Mouse (Mus musculus) embryonic facial prominence, embryonic 13.5 days (tissue): ENCODE data around the gene Edn1. TPM values are rescaled to one million over a fixed set of nuclear protein-coding genes. Genes with fewer than 3 reads are reported as not detected.

Source experiments
- ATAC-seq: fragments of 200-750 bp; cut with Nextera tagmentation; 2 replicates; pipeline ENCODE4 v1.8.0; 2017; ENCODE audit warnings: low read depth; ENCODE audit not compliant: insufficient number of reproducible peaks, insufficient read depth, low FRiP score, low TSS enrichment
- H3K27ac ChIP-seq: fragments of 300-500 bp; sonication (generic); 2 replicates; pipeline ENCODE4 v1.5.1; 2015; ENCODE audit warnings: moderate library complexity, mild to moderate bottlenecking, inconsistent platforms
- H3K27me3 ChIP-seq: fragments of 300-500 bp; sonication (generic); 2 replicates; pipeline ENCODE4 v1.6.1; 2015; ENCODE audit warnings: mild to moderate bottlenecking, inconsistent platforms
- H3K36me3 ChIP-seq: fragments of 300-500 bp; sonication (generic); 2 replicates; pipeline ENCODE4 v1.6.1; 2015; ENCODE audit warnings: mild to moderate bottlenecking, inconsistent platforms
- H3K4me1 ChIP-seq: fragments of 300-500 bp; sonication (generic); 2 replicates; pipeline ENCODE4 v1.6.1; 2015; ENCODE audit warnings: inconsistent platforms
- H3K4me2 ChIP-seq: fragments of 300-500 bp; sonication (generic); 2 replicates; pipeline ENCODE4 v1.6.1; 2015; ENCODE audit warnings: moderate library complexity, mild to moderate bottlenecking, inconsistent platforms
- H3K4me3 ChIP-seq: fragments of 300-500 bp; sonication (generic); 2 replicates; pipeline ENCODE4 v1.5.1; 2015; ENCODE audit warnings: mild to moderate bottlenecking, inconsistent platforms
- H3K9ac ChIP-seq: fragments of 300-500 bp; sonication (generic); 2 replicates; pipeline ENCODE4 v1.6.1; 2015; ENCODE audit warnings: mild to moderate bottlenecking, inconsistent platforms
- H3K9me3 ChIP-seq: fragments of 300-500 bp; sonication (generic); 2 replicates; pipeline ENCODE4 v1.6.1; 2016; ENCODE audit warnings: inconsistent platforms
- WGBS: fragments of 180-500 bp; shearing (Covaris S2); methylation state at CpG from one replicate; pipeline ENCODE4 v1.1.7; 2015; ENCODE audit warnings: mixed read lengths; 5-methylcytosine and 5-hydroxymethylcytosine counted together
- polyA plus RNA-seq: library from polyadenylated mRNA; unstranded; fragments of >200 nt; fragmentation: Nextera tagmentation; extraction: Ambion mirVana; gene quantifications from 2 replicates; pipeline ENCODE4 v1.2.1, GENCODE M21; 2015

Edn1 gene
- polyA plus RNA-seq, 1 experiment from 2014 or later: 3.6 TPM

- Histone ChIP-seq H3K9me3 (peaks cover 7% of the 10 kb centered on the region; the same call in 1 of the 2 replicates), H3K4me3 (no peak overlapping the region), H3K4me2 (no peak overlapping the region), H3K4me1 (no peaks in the 10 kb centered on the region), H3K9ac (no peak overlapping the region), H3K36me3 (no peaks in the 10 kb centered on the region), H3K27me3 (no peaks in the 10 kb centered on the region), H3K27ac (no peak overlapping the region)
- 67% methylated on average over 2 of the region's 2 CpGs for WGBS
- no peak for ATAC-seq
These were observed 27.3 kb downstream of the Edn1 start for GRCm38 (mm10) chr13:42328576-42328975.

- Histone ChIP-seq H3K4me1 (no peaks in the 10 kb centered on the region), H3K9ac (no peak overlapping the region), H3K27me3 (no peaks in the 10 kb centered on the region), H3K4me3 (no peak overlapping the region), H3K4me2 (no peak overlapping the region), H3K27ac (no peak overlapping the region), H3K36me3 (no peaks in the 10 kb centered on the region), H3K9me3 (peaks cover 7% of the 10 kb centered on the region; the same call in 1 of the 2 replicates)
- no peak for ATAC-seq
- WGBS: 88% methylated on average over 2 of the region's 2 CpGs
These were observed 29.8 kb downstream of the Edn1 start for GRCm38 (mm10) chr13:42331104-42331503.

GRCm38 (mm10) chr13:42334981-42335380 lies 33.7 kb downstream of the Edn1 start:
- Histone ChIP-seq H3K4me1 (no peaks in the 10 kb centered on the region), H3K9me3 (no peaks in the 10 kb centered on the region), H3K36me3 (no peaks in the 10 kb centered on the region), H3K4me2 (no peak overlapping the region), H3K27ac (no peak overlapping the region), H3K4me3 (no peak overlapping the region), H3K27me3 (no peaks in the 10 kb centered on the region), H3K9ac (no peak overlapping the region)
- WGBS: 87% methylated on average over 3 of the region's 3 CpGs
- no peak for ATAC-seq

GRCm38 (mm10) chr13:42336414-42336813 lies 35.1 kb downstream of the Edn1 start:
- ATAC-seq: no peak
- H3K4me2 ChIP-seq: no peak overlapping the region
- H3K9ac ChIP-seq: no peak overlapping the region
- H3K9me3 ChIP-seq: no peaks in the 10 kb centered on the region
- no peaks in the 10 kb centered on the region for H3K36me3 ChIP-seq
- H3K4me1 ChIP-seq: no peaks in the 10 kb centered on the region
- H3K27ac ChIP-seq: no peak overlapping the region
- 66% methylated on average over 4 of the region's 4 CpGs for WGBS
- H3K4me3 ChIP-seq: no peak overlapping the region
- no peaks in the 10 kb centered on the region for H3K27me3 ChIP-seq

- H3K4me1 ChIP-seq: no peaks in the 10 kb centered on the region
- no peaks in the 10 kb centered on the region for H3K36me3 ChIP-seq
- ATAC-seq: no peak
- no peak overlapping the region for H3K9ac ChIP-seq
- no peak overlapping the region for H3K4me3 ChIP-seq
- no peak overlapping the region for H3K27ac ChIP-seq
- WGBS: 80% methylated on average over 2 of the region's 2 CpGs
- H3K4me2 ChIP-seq: no peak overlapping the region
- H3K9me3 ChIP-seq: no peaks in the 10 kb centered on the region
- no peaks in the 10 kb centered on the region for H3K27me3 ChIP-seq
These were observed 35.8 kb downstream of the Edn1 start for GRCm38 (mm10) chr13:42337072-42337471.

GRCm38 (mm10) chr13:42339466-42339865 lies 38.2 kb downstream of the Edn1 start:
- no peak for ATAC-seq
- H3K4me2 ChIP-seq: no peak overlapping the region
- H3K4me1 ChIP-seq: no peaks in the 10 kb centered on the region
- no peak overlapping the region for H3K9ac ChIP-seq
- H3K36me3 ChIP-seq: no peaks in the 10 kb centered on the region
- no peak overlapping the region for H3K27ac ChIP-seq
- 64% methylated on average over 2 of the region's 2 CpGs for WGBS
- H3K9me3 ChIP-seq: no peaks in the 10 kb centered on the region
- H3K4me3 ChIP-seq: no peak overlapping the region
- H3K27me3 ChIP-seq: no peaks in the 10 kb centered on the region

GRCm38 (mm10) chr13:42341871-42342532 lies 40.7 kb downstream of the Edn1 start:
- Histone ChIP-seq H3K9me3 (no peaks in the 10 kb centered on the region), H3K4me1 (no peaks in the 10 kb centered on the region), H3K36me3 (no peaks in the 10 kb centered on the region), H3K4me2 (no peak overlapping the region), H3K27me3 (no peaks in the 10 kb centered on the region), H3K27ac (no peak overlapping the region), H3K4me3 (no peak overlapping the region), H3K9ac (no peak overlapping the region)
- no peak for ATAC-seq
- 73% methylated on average over 2 of the region's 2 CpGs for WGBS

GRCm38 (mm10) chr13:42345439-42345838 lies 44.2 kb downstream of the Edn1 start:
- no peak for ATAC-seq
- Histone ChIP-seq H3K4me2 (no peak overlapping the region), H3K4me3 (no peak overlapping the region), H3K27me3 (no peaks in the 10 kb centered on the region), H3K4me1 (no peaks in the 10 kb centered on the region), H3K9ac (no peak overlapping the region), H3K27ac (no peak overlapping the region), H3K36me3 (no peaks in the 10 kb centered on the region), H3K9me3 (no peaks in the 10 kb centered on the region)
- 85% methylated on average over 7 of the region's 7 CpGs for WGBS

- Histone ChIP-seq H3K27ac (no peak overlapping the region), H3K4me1 (no peaks in the 10 kb centered on the region), H3K9ac (no peak overlapping the region), H3K4me3 (no peak overlapping the region), H3K9me3 (no peaks in the 10 kb centered on the region), H3K36me3 (no peaks in the 10 kb centered on the region), H3K4me2 (no peak overlapping the region), H3K27me3 (no peaks in the 10 kb centered on the region)
- ATAC-seq: no peak
- WGBS: 52% methylated on average over 7 of the region's 7 CpGs
These were observed 45.1 kb downstream of the Edn1 start for GRCm38 (mm10) chr13:42346414-42346813.

- Histone ChIP-seq H3K27ac (no peak overlapping the region), H3K4me3 (no peak overlapping the region), H3K4me1 (no peaks in the 10 kb centered on the region), H3K9ac (no peak overlapping the region), H3K36me3 (no peaks in the 10 kb centered on the region), H3K4me2 (no peak overlapping the region), H3K9me3 (no peaks in the 10 kb centered on the region), H3K27me3 (no peaks in the 10 kb centered on the region)
- 77% methylated on average over 7 of the region's 7 CpGs for WGBS
- ATAC-seq: no peak
These were observed 50.4 kb downstream of the Edn1 start for GRCm38 (mm10) chr13:42351675-42352074.
